Mouse (Mus musculus) heart, embryonic 13.5 days (tissue): ENCODE measurements around the gene Krtap8-1. TPM values are rescaled to one million over a fixed set of nuclear protein-coding genes. Genes with fewer than 3 reads are reported as not detected.

Source experiments
- ATAC-seq: fragments of 200-750 bp; cut with Nextera tagmentation; 2 replicates; pipeline ENCODE4 v1.8.0; 2017; ENCODE audit warnings: moderate TSS enrichment; ENCODE audit not compliant: insufficient number of reproducible peaks, low FRiP score, low TSS enrichment; ENCODE audit errors: extremely low read depth
- H3K27ac ChIP-seq: fragments of 300-500 bp; sonication (generic); replicated peaks from 2 replicates; pipeline ENCODE4 v1.5.1; 2015; ENCODE audit warnings: moderate library complexity, mild to moderate bottlenecking, inconsistent platforms
- H3K27me3 ChIP-seq: fragments of 300-500 bp; sonication (generic); replicated peaks from 2 replicates; pipeline ENCODE4 v1.6.1; 2015; ENCODE audit warnings: mild to moderate bottlenecking, inconsistent platforms
- H3K36me3 ChIP-seq: fragments of 300-500 bp; sonication (generic); 2 replicates; pipeline ENCODE4 v1.6.1; 2015; ENCODE audit warnings: mild to moderate bottlenecking, inconsistent platforms
- H3K4me1 ChIP-seq: fragments of 300-500 bp; sonication (generic); 2 replicates; pipeline ENCODE4 v1.6.1; 2015; ENCODE audit warnings: inconsistent platforms
- H3K4me2 ChIP-seq: fragments of 300-500 bp; sonication (generic); 2 replicates; pipeline ENCODE4 v1.6.1; 2015; ENCODE audit warnings: inconsistent platforms, mild to moderate bottlenecking, moderate library complexity
- H3K4me3 ChIP-seq: fragments of 300-500 bp; sonication (generic); 2 replicates; pipeline ENCODE4 v1.5.1; 2015; ENCODE audit warnings: moderate library complexity, mild to moderate bottlenecking, inconsistent platforms
- H3K9ac ChIP-seq: fragments of 300-500 bp; sonication (generic); 2 replicates; pipeline ENCODE4 v1.6.1; 2015; ENCODE audit warnings: inconsistent platforms, mild to moderate bottlenecking, moderate library complexity
- H3K9me3 ChIP-seq: fragments of 300-500 bp; sonication (generic); 2 replicates; pipeline ENCODE4 v1.6.1; 2016; ENCODE audit warnings: inconsistent platforms
- WGBS: fragments of 180-500 bp; shearing (Covaris S2); methylation state at CpG from one replicate; pipeline ENCODE4 v1.1.7; 2015; ENCODE audit warnings: mixed read lengths; 5-methylcytosine and 5-hydroxymethylcytosine counted together
- polyA plus RNA-seq: library from polyadenylated mRNA; unstranded; fragments of >200 nt; fragmentation: Nextera tagmentation; extraction: Ambion mirVana; gene quantifications from 2 replicates; pipeline ENCODE4 v1.2.1, GENCODE M21; 2015

Gene Krtap8-1
- polyA plus RNA-seq, 1 experiment from 2014 or later: not detected

- H3K27ac ChIP-seq: no peak overlapping the region
- H3K9ac ChIP-seq: no peak overlapping the region
- no peak for ATAC-seq
- 64% methylated on average over 5 of the region's 5 CpGs for WGBS
- no peak overlapping the region for H3K4me3 ChIP-seq
- H3K4me1 ChIP-seq: no peaks in the 10 kb centered on the region
- no peaks in the 10 kb centered on the region for H3K27me3 ChIP-seq
- H3K9me3 ChIP-seq: no peaks in the 10 kb centered on the region
- H3K4me2 ChIP-seq: no peak overlapping the region
- H3K36me3 ChIP-seq: no peaks in the 10 kb centered on the region
These were observed 14.1 kb upstream of the Krtap8-1 start for GRCm38 (mm10) chr16:89501870-89502269.

GRCm38 (mm10) chr16:89497002-89497401, 9.2 kb upstream of the Krtap8-1 start:
- no peaks in the 10 kb centered on the region for H3K36me3 ChIP-seq
- H3K27ac ChIP-seq: no peak overlapping the region
- ATAC-seq: no peak
- WGBS: 88% methylated on average over 5 of the region's 5 CpGs
- H3K9me3 ChIP-seq: no peaks in the 10 kb centered on the region
- no peaks in the 10 kb centered on the region for H3K27me3 ChIP-seq
- H3K4me3 ChIP-seq: no peak overlapping the region
- H3K9ac ChIP-seq: no peak overlapping the region
- H3K4me1 ChIP-seq: no peaks in the 10 kb centered on the region
- no peak overlapping the region for H3K4me2 ChIP-seq

GRCm38 (mm10) chr16:89495394-89496153, 7.8 kb upstream of the Krtap8-1 start:
- 80% methylated on average over 7 of the region's 7 CpGs for WGBS
- Histone ChIP-seq H3K27me3 (no peaks in the 10 kb centered on the region), H3K4me2 (no peak overlapping the region), H3K9ac (no peak overlapping the region), H3K4me1 (no peaks in the 10 kb centered on the region), H3K36me3 (no peaks in the 10 kb centered on the region), H3K27ac (no peak overlapping the region), H3K9me3 (no peaks in the 10 kb centered on the region), H3K4me3 (no peak overlapping the region)
- ATAC-seq: no peak; the same call in 1 of the 2 replicates

- 80% methylated on average over 12 of the region's 12 CpGs for WGBS
- Histone ChIP-seq H3K4me2 (no peak overlapping the region), H3K4me1 (no peaks in the 10 kb centered on the region), H3K4me3 (no peak overlapping the region), H3K27ac (no peak overlapping the region), H3K36me3 (no peaks in the 10 kb centered on the region), H3K9me3 (no peaks in the 10 kb centered on the region), H3K27me3 (no peaks in the 10 kb centered on the region), H3K9ac (no peak overlapping the region)
- ATAC-seq: no peak; the same call in 1 of the 2 replicates
These were observed 10.0 kb downstream of the Krtap8-1 start for GRCm38 (mm10) chr16:89477679-89478314.

GRCm38 (mm10) chr16:89461189-89461588, 26.6 kb downstream of the Krtap8-1 start:
- H3K4me3 ChIP-seq: no peak overlapping the region
- WGBS: 52% methylated on average over 5 of the region's 5 CpGs

More at GRCm38 (mm10) chr16:89461189-89461588, 26.6 kb downstream of the Krtap8-1 start:
- H3K27ac ChIP-seq: no peak overlapping the region
- no peak overlapping the region for H3K4me2 ChIP-seq
- H3K27me3 ChIP-seq: no peaks in the 10 kb centered on the region
- no peaks in the 10 kb centered on the region for H3K36me3 ChIP-seq
- no peak for ATAC-seq
- H3K4me1 ChIP-seq: no peaks in the 10 kb centered on the region
- H3K9ac ChIP-seq: no peak overlapping the region
- no peaks in the 10 kb centered on the region for H3K9me3 ChIP-seq

Other genes with a start within 250 kb of the Krtap8-1 start
- not detected in 2 replicates for gene Krtap21-1, start 84.1 kb downstream of the Krtap8-1 start, polyA plus RNA-seq
- not detected in 2 replicates for gene Krtap6-2, start 67.8 kb downstream of the Krtap8-1 start, polyA plus RNA-seq
- gene Krtap7-1, start 20.4 kb upstream of the Krtap8-1 start, polyA plus RNA-seq: not detected in 2 replicates
- gene Krtap11-1, start 83.2 kb upstream of the Krtap8-1 start, polyA plus RNA-seq: not detected in 2 replicates